ENCODE assay signal across 16 mouse cellular contexts in the genomic region with DNA sequence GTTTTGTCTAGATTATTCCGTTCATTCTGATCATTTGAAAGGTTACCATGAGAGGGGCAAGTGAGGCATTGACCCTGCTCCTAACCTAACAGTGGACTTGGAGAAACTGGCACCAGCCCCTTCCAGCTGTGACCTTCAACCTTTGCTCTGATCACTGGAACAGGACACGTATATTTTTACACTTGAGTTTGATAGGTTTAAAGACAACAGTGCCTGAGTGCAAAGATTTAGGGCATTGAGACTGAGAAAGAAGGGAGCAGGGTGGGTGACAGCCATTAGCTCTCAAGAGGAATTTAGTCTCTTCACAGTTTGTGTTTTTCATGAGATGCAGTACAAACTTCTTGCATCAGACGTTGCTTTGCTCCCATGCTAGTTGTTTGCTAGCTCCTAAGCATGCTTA.
DNase-seq lines count a peak whose midpoint lies in the region; ATAC-seq lines count a peak whose summit lies in the region.
"Had no signal": no experiment of that assay in that cellular context is flagged by ENCODE, and none has a peak within 500 bp of the region (broad histone marks: within the 10 kb centered on the region; RNA-seq: fewer than 3 reads in every experiment).

No protein-coding gene starts in this region.

- no peak overlapping the region for H3K9ac ChIP-seq in hindbrain, embryonic 12.5 days
- no peak overlapping the region for H3K9ac ChIP-seq in midbrain, embryonic 12.5 days (replicated peaks)

- H3K9me3 ChIP-seq in hindbrain, embryonic 12.5 days (replicated peaks) = no peaks in the 10 kb centered on the region
- H3K9me3 ChIP-seq in midbrain, embryonic 12.5 days = no peaks in the 10 kb centered on the region
- H3K9me3 ChIP-seq: G1E had no signal

- peaks cover 6% of the 10 kb centered on the region; the same call in 1 of the 2 replicates for H3K27me3 ChIP-seq in hindbrain, embryonic 12.5 days
- H3K27me3 ChIP-seq in midbrain, embryonic 12.5 days = peaks cover 9% of the 10 kb centered on the region

- WGBS in hindbrain, embryonic 12.5 days = 17% methylated on average over 3 of the region's 3 CpGs
- 23% methylated on average over 3 of the region's 3 CpGs for WGBS in midbrain, embryonic 12.5 days

- H3K27ac ChIP-seq in hindbrain, embryonic 12.5 days = 0 out of 2 replicates have a peak overlapping the region, but pooled peaks have one; percentile 24
- peak overlapping the region; percentile 58 for H3K27ac ChIP-seq in midbrain, embryonic 12.5 days (replicated peaks)
- H3K27ac ChIP-seq: layer of hippocampus, adult 2 months had no signal

- H3K4me3 ChIP-seq in hindbrain, embryonic 12.5 days = no peak overlapping the region
- H3K4me3 ChIP-seq in midbrain, embryonic 12.5 days = no peak overlapping the region
- H3K4me3 ChIP-seq: layer of hippocampus, adult 2 months had no signal

- no peaks in the 10 kb centered on the region for H3K36me3 ChIP-seq in hindbrain, embryonic 12.5 days
- no peaks in the 10 kb centered on the region for H3K36me3 ChIP-seq in midbrain, embryonic 12.5 days
- H3K36me3 ChIP-seq: G1E had no signal

- peaks cover 22% of the 10 kb centered on the region for H3K4me1 ChIP-seq in hindbrain, embryonic 12.5 days
- H3K4me1 ChIP-seq in midbrain, embryonic 12.5 days = peaks cover 22% of the 10 kb centered on the region

- ATAC-seq in hindbrain, embryonic 12.5 days (ENCODE audit: low FRiP score) = no peak
- 0 out of 2 replicates have a peak, but pooled peaks have one; percentile 14 for ATAC-seq in midbrain, embryonic 12.5 days (ENCODE audit: low FRiP score, low read depth)

- peak; percentile 26 for DNase-seq in kidney, adult 9 months
- DNase-seq in kidney, postnatal 36 days = no peak
- DNase-seq in embryo, embryonic 9.5 days (ENCODE audit: extremely low spot score) = peak; percentile 54
- DNase-seq in frontal cortex, postnatal 14 days (ENCODE audit: low spot score in 2 of 2) = no peak
- DNase-seq in cerebellum, adult 9-11 months = no peak
- no peak for DNase-seq in heart, adult 9 months (ENCODE audit: low spot score in 2 of 2)
- DNase-seq: adrenal gland, postnatal 14 days; cerebellum, postnatal 14 days; heart, postnatal 10 days; lung, postnatal 36 days; right cerebral cortex, postnatal 25 days; thymus, adult 18-20 months had no signal

- H3K4me2 ChIP-seq in hindbrain, embryonic 12.5 days (replicated peaks) = peak overlapping the region; percentile 39; the same call in 1 of the 2 replicates
- H3K4me2 ChIP-seq in midbrain, embryonic 12.5 days (replicated peaks) = peak overlapping the region; percentile 41

Comparison
In these comparisons a context has a peak if more than half of its experiments do, and no peak if none do; other contexts are left out.
1. DNase-seq: peak in kidney, adult 9 months (single experiment) and embryo, embryonic 9.5 days (single experiment); none in kidney, postnatal 36 days (0 of 2), frontal cortex, postnatal 14 days (0 of 2), cerebellum, adult 9-11 months (single experiment) and heart, adult 9 months (0 of 2).